Mouse (Mus musculus) intestine, postnatal 0 days (tissue): ENCODE data around the gene Mrpl43. TPM values are rescaled to one million over a fixed set of nuclear protein-coding genes. Genes with fewer than 3 reads are reported as not detected.

Source experiments
- ATAC-seq: fragments of 200-750 bp; cut with Nextera tagmentation; 2 replicates; pipeline ENCODE4 v1.8.0; 2017; ENCODE audit warnings: mild to moderate bottlenecking, moderate TSS enrichment, moderate library complexity
- H3K27ac ChIP-seq: fragments of 300-500 bp; sonication (generic); 2 replicates; pipeline ENCODE4 v1.5.1; 2014; ENCODE audit warnings: mild to moderate bottlenecking, low read depth, low read length, moderate library complexity
- H3K27me3 ChIP-seq: fragments of 300-500 bp; sonication (generic); replicated peaks from 2 replicates; pipeline ENCODE4 v1.6.1; 2014; ENCODE audit warnings: low read length, mixed read lengths; ENCODE audit not compliant: control insufficient read depth, insufficient read depth
- H3K36me3 ChIP-seq: fragments of 300-500 bp; sonication (generic); 2 replicates; pipeline ENCODE4 v1.6.1; 2014; ENCODE audit warnings: mild to moderate bottlenecking, moderate library complexity; ENCODE audit not compliant: control insufficient read depth, insufficient read depth
- H3K4me1 ChIP-seq: fragments of 300-500 bp; sonication (generic); replicated peaks from 2 replicates; pipeline ENCODE4 v1.6.1; 2014; ENCODE audit warnings: antibody characterized with exemption, low read length, mixed read lengths; ENCODE audit not compliant: control insufficient read depth, insufficient read depth
- H3K4me2 ChIP-seq: fragments of 300-500 bp; sonication (generic); replicated peaks from 2 replicates; pipeline ENCODE4 v1.6.1; 2014; ENCODE audit warnings: low read depth, mild to moderate bottlenecking, moderate library complexity
- H3K4me3 ChIP-seq: fragments of 300-500 bp; sonication (generic); 2 replicates; pipeline ENCODE4 v1.5.1; 2014; ENCODE audit warnings: low read depth, low read length
- H3K9ac ChIP-seq: fragments of 300-500 bp; sonication (generic); 2 replicates; pipeline ENCODE4 v1.6.1; 2014; ENCODE audit warnings: mild to moderate bottlenecking, low read depth, low read length
- H3K9me3 ChIP-seq: fragments of 300-500 bp; sonication (generic); 2 replicates; pipeline ENCODE4 v1.6.1; 2016; ENCODE audit warnings: mixed run types; ENCODE audit not compliant: control insufficient read depth
- CTCF ChIP-seq: sonication (generic); IDR thresholded peaks from 2 replicates; pipeline ENCODE4 v1.5.1; 2016; ENCODE audit warnings: low read depth, mild to moderate bottlenecking, control low read depth, antibody characterized with exemption, moderate library complexity
- WGBS: fragments of 180-500 bp; shearing (Covaris S2); extraction: QIAGEN DNeasy Blood & Tissue Kit; methylation state at CpG from one replicate; pipeline ENCODE4 v1.1.7; 2014; 5-methylcytosine and 5-hydroxymethylcytosine counted together
- polyA plus RNA-seq: library from polyadenylated mRNA; unstranded; fragments of >200 nt; fragmentation: Nextera tagmentation; extraction: Ambion mirVana; gene quantifications from 2 replicates; pipeline ENCODE4 v1.2.1, GENCODE M21; 2015

Gene Mrpl43
- polyA plus RNA-seq, 1 experiment from 2014 or later = 80.1 TPM

- H3K4me1 ChIP-seq = peaks cover 9% of the 10 kb centered on the region
- H3K4me3 ChIP-seq = peak overlapping the region; percentile 66
- no peaks in the 10 kb centered on the region for H3K9me3 ChIP-seq
- TF ChIP-seq CTCF = no peak
- H3K9ac ChIP-seq = peak overlapping the region; percentile 69
- H3K36me3 ChIP-seq = peaks cover 13% of the 10 kb centered on the region; the same call in 1 of the 2 replicates
- peak; percentile 22 for ATAC-seq
- peak overlapping the region; percentile 89 for H3K4me2 ChIP-seq
- 2% methylated on average over 43 of the region's 48 CpGs for WGBS
- H3K27ac ChIP-seq = peak overlapping the region; percentile 92
- H3K27me3 ChIP-seq = no peaks in the 10 kb centered on the region
Measured at GRCm38 (mm10) chr19:45017909-45018308, 11.7 kb upstream of the Mrpl43 start.

- TF ChIP-seq CTCF = peak; percentile 69
- under 1% methylated on average over 21 of the region's 27 CpGs for WGBS
- Histone ChIP-seq H3K9me3 (no peaks in the 10 kb centered on the region), H3K27me3 (no peaks in the 10 kb centered on the region), H3K36me3 (peaks cover 11% of the 10 kb centered on the region; the same call in 1 of the 2 replicates), H3K9ac (peak overlapping the region; percentile 69), H3K4me1 (peaks cover 9% of the 10 kb centered on the region), H3K4me2 (peak overlapping the region; percentile 89), H3K4me3 (peak overlapping the region; percentile 66), H3K27ac (peak overlapping the region; percentile 92)
- peak; percentile 5; the same call in 1 of the 2 replicates for ATAC-seq
Measured at GRCm38 (mm10) chr19:45017216-45017771, 11.1 kb upstream of the Mrpl43 start.

- Histone ChIP-seq H3K4me2 (peak overlapping the region; percentile 89), H3K9ac (peak overlapping the region; percentile 69), H3K27ac (peak overlapping the region; percentile 92), H3K4me1 (peaks cover 9% of the 10 kb centered on the region), H3K36me3 (peaks cover 14% of the 10 kb centered on the region), H3K27me3 (no peaks in the 10 kb centered on the region), H3K4me3 (peak overlapping the region; percentile 66), H3K9me3 (no peaks in the 10 kb centered on the region)
- no peak for TF ChIP-seq CTCF
- WGBS = 2% methylated on average over 18 of the region's 18 CpGs
- ATAC-seq = no peak
Measured at GRCm38 (mm10) chr19:45016341-45017215, 10.3 kb upstream of the Mrpl43 start.

- peak; percentile 18 for ATAC-seq
- Histone ChIP-seq H3K4me2 (peak overlapping the region; percentile 89), H3K4me1 (peaks cover 7% of the 10 kb centered on the region), H3K4me3 (peak overlapping the region; percentile 66), H3K36me3 (peaks cover 17% of the 10 kb centered on the region), H3K9ac (peak overlapping the region; percentile 48), H3K9me3 (no peaks in the 10 kb centered on the region), H3K27ac (peak overlapping the region; percentile 92), H3K27me3 (no peaks in the 10 kb centered on the region)
- no peak for TF ChIP-seq CTCF
- WGBS = under 1% methylated on average over 33 of the region's 34 CpGs
Measured at GRCm38 (mm10) chr19:45015518-45016281, 9.5 kb upstream of the Mrpl43 start.

- Histone ChIP-seq H3K9ac (peak overlapping the region; percentile 48), H3K4me3 (peak overlapping the region; percentile 66), H3K36me3 (peaks cover 24% of the 10 kb centered on the region), H3K4me2 (peak overlapping the region; percentile 89), H3K27me3 (no peaks in the 10 kb centered on the region), H3K4me1 (peaks cover 5% of the 10 kb centered on the region; the same call in 1 of the 2 replicates), H3K27ac (peak overlapping the region; percentile 92), H3K9me3 (no peaks in the 10 kb centered on the region)
- under 1% methylated on average over 25 of the region's 25 CpGs for WGBS
- no peak for TF ChIP-seq CTCF
- ATAC-seq = peak; percentile 41
Measured at GRCm38 (mm10) chr19:45014981-45015402, 8.8 kb upstream of the Mrpl43 start.
